Mouse (Mus musculus): Measurements from ENCODE around the gene Tstd1.

Tstd1 gene

DNA sequence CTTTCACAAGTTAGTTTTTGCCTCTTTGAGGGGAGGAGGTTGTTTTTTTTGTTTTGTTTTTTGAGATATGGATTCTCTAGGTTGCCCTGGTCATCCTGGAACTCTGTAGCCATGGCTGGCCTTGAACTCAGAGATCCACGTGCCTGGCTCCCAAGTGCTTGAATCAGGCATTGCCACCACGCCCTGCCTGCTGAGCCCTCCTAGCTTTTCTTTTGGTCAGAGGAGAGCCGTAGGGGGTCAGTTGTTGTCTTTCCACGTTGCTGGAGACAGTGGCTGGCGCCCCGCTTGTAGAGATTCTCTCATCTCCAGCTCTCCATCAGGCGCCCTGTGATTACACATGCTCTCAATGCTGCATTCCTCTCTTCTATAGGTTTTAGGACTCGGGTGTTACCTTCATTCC is 5.1 kb upstream of the Tstd1 start:
- in situ Hi-C loops (cut with MseI, MboI), result no loop called here

DNA sequence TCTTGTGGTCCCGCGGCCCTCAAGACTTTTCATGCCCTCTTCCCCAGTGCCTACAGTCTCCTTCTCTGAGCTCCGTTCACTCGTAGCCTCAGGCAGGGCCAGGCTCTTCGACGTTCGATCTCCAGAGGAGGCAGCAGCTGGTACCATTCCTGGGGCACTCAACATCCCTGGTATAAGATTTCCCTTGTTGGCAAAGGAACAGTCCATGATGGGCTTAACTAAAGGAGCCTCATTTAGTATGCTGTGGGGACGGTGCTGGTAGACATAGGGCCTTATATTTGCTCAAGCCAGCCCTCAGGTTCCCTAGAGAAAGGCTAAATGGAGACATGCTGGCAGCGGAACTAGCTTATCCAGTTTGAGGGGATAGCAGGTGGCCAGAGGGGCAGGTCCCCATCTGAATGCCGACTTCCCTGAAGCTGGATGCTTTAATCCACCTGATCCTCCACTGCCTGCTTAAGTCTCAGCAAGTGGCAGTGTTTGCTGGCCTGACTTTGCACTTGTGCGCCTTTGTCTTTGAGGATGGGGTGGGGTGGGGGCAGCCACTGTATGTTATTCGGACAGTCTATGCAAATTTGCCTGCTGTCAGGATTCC is 715 bp downstream of the Tstd1 start:
- in situ Hi-C loops (cut with MseI, MboI), result no loop called here

DNA sequence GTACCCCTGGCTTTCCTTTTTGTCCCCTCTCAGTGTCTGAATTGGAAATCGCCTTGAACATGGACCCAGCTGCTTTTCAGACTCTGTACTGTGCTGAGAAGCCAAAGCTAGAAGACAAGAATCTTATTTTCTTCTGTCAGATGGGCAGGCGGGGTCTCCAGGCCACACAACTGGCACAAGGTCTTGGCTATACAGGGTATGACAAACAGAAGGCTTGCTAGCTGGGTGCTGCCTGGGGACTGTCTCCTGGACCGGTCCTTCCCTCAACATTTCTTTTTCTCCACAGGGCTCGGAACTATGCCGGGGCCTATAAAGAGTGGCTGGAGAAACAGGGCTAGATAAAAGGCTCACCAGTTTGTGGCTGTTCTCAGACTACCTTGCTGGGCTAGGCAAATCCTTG is 1.2 kb downstream of the Tstd1 start:
- in situ Hi-C loops (cut with MseI, MboI), result no loop called here

- in situ Hi-C loops (cut with MseI, MboI), result no loop called here
These were observed 3.9 kb downstream of the Tstd1 start for GRCm38 (mm10) chr1:171422504-171423095.

DNA sequence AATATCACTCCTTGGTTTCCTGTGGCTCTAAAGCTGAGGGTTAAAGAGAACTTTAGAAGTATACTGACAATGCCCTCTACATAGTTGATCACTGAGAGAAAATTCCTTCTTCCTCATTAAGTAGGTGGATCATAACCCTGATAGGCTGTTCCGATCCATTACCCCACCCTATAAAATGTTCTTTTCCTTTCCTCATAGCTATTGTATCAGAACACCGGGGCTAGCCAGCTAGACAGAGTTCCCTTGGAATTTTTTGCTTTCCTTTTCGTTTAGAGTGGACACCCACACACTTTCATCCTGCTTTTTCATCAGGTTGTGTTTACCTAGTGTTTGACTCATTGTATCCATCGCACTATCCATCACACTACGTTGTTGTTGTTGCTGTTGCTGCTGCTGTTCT is 6.0 kb downstream of the Tstd1 start:
- in situ Hi-C loops (cut with MseI, MboI), result no loop called here

GRCm38 (mm10) chr1:171425126-171425525 is 6.5 kb downstream of the Tstd1 start:
- in situ Hi-C loops (cut with MseI, MboI), result no loop called here

DNA sequence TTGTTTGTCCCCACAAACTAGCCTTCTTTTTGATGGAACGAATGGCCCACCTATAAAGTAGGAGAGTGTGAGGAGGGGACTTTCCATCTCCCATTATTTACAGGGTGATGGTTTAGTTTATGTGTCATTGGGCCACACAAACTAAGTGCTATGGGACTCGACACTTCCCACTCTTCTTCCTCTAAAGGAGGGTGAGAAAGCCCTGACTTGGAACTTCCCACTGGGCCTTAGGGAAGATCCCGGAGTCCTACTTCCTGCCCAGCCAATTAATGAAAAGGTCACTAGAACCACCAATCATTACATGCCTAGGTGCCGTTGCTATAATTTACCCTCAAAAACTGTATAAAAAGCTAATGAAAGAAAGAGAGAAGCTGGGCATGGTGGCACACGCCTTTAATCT is 13.5 kb downstream of the Tstd1 start:
- in situ Hi-C loops (cut with MseI, MboI), result no loop called here

- in situ Hi-C loops (cut with MseI, MboI), result no loop called here
These were observed 16.7 kb downstream of the Tstd1 start for GRCm38 (mm10) chr1:171435288-171435814.

- in situ Hi-C loops (cut with MseI, MboI), result no loop called here
These were observed 17.3 kb downstream of the Tstd1 start for GRCm38 (mm10) chr1:171435974-171436373.

GRCm38 (mm10) chr1:171437264-171438013 is 18.8 kb downstream of the Tstd1 start, which contains the start of gene F11r:
Gene F11r, plus strand, starts transcription at chr1:171437535.
- in situ Hi-C loops (cut with MseI, MboI), result no loop called here

DNA sequence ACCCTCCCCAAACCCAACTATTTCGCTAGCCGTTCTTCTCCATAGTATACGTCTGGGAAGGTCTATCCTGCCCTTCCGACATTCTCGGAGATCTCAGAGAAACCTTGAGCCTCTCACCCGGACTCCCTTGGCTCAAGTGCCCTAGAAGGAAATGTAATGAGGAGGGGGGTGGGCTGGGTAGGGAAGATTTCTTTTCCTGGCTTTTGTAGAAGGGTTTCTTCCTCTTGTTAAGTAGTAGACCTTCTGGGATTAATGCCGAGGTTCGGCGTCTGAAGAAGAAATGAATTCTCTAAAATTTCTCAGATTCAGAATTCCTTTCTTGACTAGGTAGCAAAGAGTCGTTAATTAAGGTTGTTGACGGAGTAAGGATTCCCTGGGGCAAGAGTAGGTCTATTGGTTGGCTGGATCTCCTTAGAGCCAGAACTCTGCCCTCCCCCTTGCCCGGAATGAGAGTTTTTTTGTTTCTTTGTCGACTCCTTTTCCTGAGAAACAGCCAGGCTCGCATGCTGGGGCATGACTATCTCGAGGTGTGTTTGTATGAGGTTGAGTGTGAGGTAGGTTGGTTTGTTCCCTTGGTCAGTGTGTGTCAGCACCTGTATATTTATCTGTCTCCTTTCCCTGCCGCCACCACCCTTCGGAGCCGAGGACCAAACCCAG is 19.5 kb downstream of the Tstd1 start:
- in situ Hi-C loops (cut with MseI, MboI), result no loop called here

GRCm38 (mm10) chr1:171439072-171439471 is 20.4 kb downstream of the Tstd1 start:
- in situ Hi-C loops (cut with MseI, MboI), result no loop called here

- in situ Hi-C loops (cut with MseI, MboI), result no loop called here
These were observed 21.5 kb downstream of the Tstd1 start for GRCm38 (mm10) chr1:171440025-171440725.

GRCm38 (mm10) chr1:171441466-171442412 is 23.1 kb downstream of the Tstd1 start:
- in situ Hi-C loops (cut with MseI, MboI), result no loop called here

DNA sequence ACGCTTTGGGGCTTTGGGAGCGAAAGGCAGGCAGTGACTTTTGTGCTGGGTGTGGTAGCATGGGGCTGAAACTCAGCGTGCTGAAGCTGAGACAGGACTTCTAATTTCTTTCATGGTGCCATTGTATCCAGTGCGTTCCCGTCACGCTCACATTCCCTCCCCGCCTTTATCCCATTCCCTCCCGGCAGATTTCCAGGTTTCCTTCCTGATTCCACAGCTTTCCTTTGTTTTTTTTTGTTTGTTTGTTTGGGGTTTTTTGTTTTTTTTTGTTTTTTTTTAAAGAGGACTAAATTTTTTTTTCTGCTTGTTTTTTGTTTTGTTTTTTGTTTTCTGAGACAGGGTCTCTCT is 23.7 kb downstream of the Tstd1 start:
- in situ Hi-C loops (cut with MseI, MboI), result no loop called here

GRCm38 (mm10) chr1:171445050-171445449 is 26.4 kb downstream of the Tstd1 start:
- in situ Hi-C loops (cut with MseI, MboI), result no loop called here

GRCm38 (mm10) chr1:171446854-171447253 is 28.2 kb downstream of the Tstd1 start:
- in situ Hi-C loops (cut with MseI, MboI), result no loop called here

- in situ Hi-C loops (cut with MseI, MboI), result no loop called here
These were observed 29.0 kb downstream of the Tstd1 start for GRCm38 (mm10) chr1:171447692-171448091.

DNA sequence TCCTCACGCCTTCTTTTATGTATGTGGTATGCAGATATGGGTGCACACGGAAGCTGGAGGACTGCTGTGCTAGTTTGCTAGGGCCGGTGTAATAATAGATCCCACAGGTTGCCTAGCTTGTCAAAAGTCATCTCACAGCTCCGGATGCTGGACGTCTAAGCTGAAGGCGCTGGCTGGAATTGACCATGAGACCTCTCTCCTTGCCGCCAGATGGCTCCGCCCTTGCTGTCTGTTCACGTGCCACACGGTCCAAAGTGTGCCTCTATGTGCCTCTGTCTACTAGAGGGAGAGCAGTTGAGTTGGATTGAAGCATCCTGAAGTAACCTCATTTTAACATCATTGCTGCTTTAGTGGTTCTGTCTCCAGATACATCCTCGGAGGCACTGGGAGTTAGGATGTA is 31.4 kb downstream of the Tstd1 start:
- in situ Hi-C loops (cut with MseI, MboI), result no loop called here

DNA sequence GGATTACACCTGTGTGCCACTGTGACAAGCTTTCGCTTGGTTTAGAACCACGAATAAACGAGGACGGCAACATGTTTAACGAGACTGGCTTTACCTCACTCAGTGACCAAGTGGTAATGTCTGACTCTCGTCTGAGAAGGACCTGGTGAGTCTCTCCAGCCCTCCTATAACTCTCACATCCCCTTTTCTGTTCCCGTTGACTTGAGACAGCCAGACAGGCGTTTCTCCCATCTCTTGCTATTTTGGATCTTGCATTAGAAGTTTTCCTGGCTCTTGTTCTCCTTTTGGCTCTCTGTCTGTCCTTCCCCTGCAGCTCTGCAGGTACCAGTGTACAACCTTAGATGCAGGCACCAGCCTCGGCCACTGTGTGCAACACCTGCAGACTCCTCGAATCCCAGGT is 32.3 kb downstream of the Tstd1 start:
- in situ Hi-C loops (cut with MseI, MboI), result no loop called here

DNA sequence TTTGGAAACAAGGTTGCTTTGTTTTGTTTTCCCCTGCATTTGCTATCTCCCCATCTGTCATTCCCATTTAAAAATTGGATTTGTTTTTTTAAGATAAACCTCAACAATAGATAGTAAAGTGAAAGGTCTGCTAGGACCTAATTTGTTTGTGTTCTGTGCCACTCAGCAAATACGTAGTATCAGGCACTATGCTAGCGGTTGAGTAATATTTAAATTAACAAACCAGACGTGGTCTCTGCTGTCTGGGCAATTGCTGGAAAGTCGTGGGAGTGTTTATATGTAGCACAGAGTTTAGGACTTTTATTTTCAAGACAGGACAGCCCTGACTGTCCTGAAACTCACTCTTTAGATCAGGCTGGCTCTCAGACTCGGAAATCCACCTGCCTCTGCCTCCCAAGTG is 33.9 kb downstream of the Tstd1 start:
- in situ Hi-C loops (cut with MseI, MboI), result no loop called here

All from mouse trophoblast stem cell (cell line).